Mouse (Mus musculus): ENCODE results near the gene Iqcf1.

DNA sequence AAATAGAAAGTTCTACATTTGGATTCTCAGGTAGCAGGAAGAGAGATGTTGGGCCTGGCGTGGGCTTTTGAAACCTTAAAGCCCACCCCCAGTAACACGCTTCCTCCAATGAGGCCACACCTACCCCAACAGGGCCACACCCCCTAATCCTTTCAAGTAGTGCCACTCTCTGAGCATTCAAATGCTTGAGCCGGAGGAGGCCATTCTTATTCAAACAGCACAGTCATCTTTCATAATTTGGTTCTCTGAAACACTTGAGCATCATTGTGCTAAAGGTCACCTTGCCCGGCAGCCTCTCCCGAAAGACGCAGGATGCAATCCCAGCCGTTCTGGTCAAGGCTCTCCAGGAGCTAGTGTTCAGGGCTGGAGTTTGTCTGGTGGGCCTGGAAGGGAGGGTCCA, 34.5 kb downstream of the Iqcf1 start:
- no peak for TF ChIP-seq POLR2A (IDR thresholded peaks at IDR 0.05; ENCODE audit: extremely low read depth, insufficient read depth, low read length)
- TF ChIP-seq CTCF (IDR thresholded peaks at IDR 0.05; ENCODE audit: extremely low read depth, insufficient read depth, low read length): no peak
